Mouse (Mus musculus) stomach, embryonic 15.5 days (tissue): ENCODE measurements around the gene Pcsk4. TPM values are rescaled to one million over a fixed set of nuclear protein-coding genes. Genes with fewer than 3 reads are reported as not detected.

ENCODE experiments used
- ATAC-seq: fragments of 200-750 bp; cut with Nextera tagmentation; 2 replicates; pipeline ENCODE4 v1.8.0; 2017; ENCODE audit warnings: low read depth, moderate number of reproducible peaks, moderate TSS enrichment; ENCODE audit not compliant: insufficient read depth, low FRiP score
- H3K27ac ChIP-seq: fragments of 300-500 bp; sonication (generic); 2 replicates; pipeline ENCODE4 v1.5.1; 2015; ENCODE audit warnings: mild to moderate bottlenecking, inconsistent platforms
- H3K27me3 ChIP-seq: fragments of 300-500 bp; sonication (generic); replicated peaks from 2 replicates; pipeline ENCODE4 v1.6.1; 2015; ENCODE audit warnings: inconsistent platforms
- H3K36me3 ChIP-seq: fragments of 300-500 bp; sonication (generic); 2 replicates; pipeline ENCODE4 v1.6.1; 2015; ENCODE audit warnings: inconsistent platforms
- H3K4me1 ChIP-seq: fragments of 300-500 bp; sonication (generic); 2 replicates; pipeline ENCODE4 v1.6.1; 2015; ENCODE audit warnings: inconsistent platforms
- H3K4me2 ChIP-seq: fragments of 300-500 bp; sonication (generic); 2 replicates; pipeline ENCODE4 v1.6.1; 2015; ENCODE audit warnings: mild to moderate bottlenecking, inconsistent platforms
- H3K4me3 ChIP-seq: fragments of 300-500 bp; sonication (generic); replicated peaks from 2 replicates; pipeline ENCODE4 v1.5.1; 2015; ENCODE audit warnings: inconsistent platforms
- H3K9ac ChIP-seq: fragments of 300-500 bp; sonication (generic); 2 replicates; pipeline ENCODE4 v1.6.1; 2015; ENCODE audit warnings: inconsistent platforms
- H3K9me3 ChIP-seq: fragments of 300-500 bp; sonication (generic); 2 replicates; pipeline ENCODE4 v1.6.1; 2016; ENCODE audit warnings: inconsistent platforms
- WGBS: fragments of 180-500 bp; shearing (Covaris S2); methylation state at CpG from one replicate; pipeline ENCODE4 v1.1.7; 2015; 5-methylcytosine and 5-hydroxymethylcytosine counted together
- microRNA-seq: library from miRNA; unstranded; fragments of <30 nt; microRNA quantifications from one replicate; pipeline ENCODE4, GENCODE M21; 2016
- polyA plus RNA-seq: library from polyadenylated mRNA; unstranded; fragments of >200 nt; fragmentation: Nextera tagmentation; extraction: Ambion mirVana; gene quantifications from 2 replicates; pipeline ENCODE4 v1.2.1, GENCODE M21; 2015

Gene Pcsk4
- polyA plus RNA-seq, 1 experiment from 2014 or later, result 5.4 TPM

DNA sequence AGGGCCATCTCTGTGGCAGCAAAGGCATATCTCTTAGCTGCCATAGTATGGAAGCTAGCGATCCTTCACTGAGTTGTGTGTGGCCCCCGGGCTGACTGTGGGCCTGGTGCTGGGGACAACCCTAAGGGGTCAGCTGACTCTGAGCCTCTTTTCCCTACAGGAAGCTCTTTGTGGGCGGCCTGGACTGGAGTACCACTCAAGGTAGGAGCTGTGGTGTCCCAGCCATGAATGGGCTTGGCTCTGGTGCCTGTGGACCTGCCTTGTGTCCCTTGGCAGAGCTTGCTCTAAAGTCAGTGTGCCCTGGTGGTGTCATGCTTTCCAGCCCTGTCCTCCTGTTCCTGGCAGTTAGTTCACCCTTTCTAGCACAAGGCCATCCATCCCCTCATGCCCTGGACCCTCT is 55.5 kb downstream of the Pcsk4 start:
- H3K4me1 ChIP-seq, result peaks cover 31% of the 10 kb centered on the region
- no peak overlapping the region for H3K9ac ChIP-seq
- peaks cover 30% of the 10 kb centered on the region for H3K36me3 ChIP-seq
- H3K27ac ChIP-seq, result no peak overlapping the region
- H3K27me3 ChIP-seq, result no peaks in the 10 kb centered on the region
- H3K4me3 ChIP-seq, result no peak overlapping the region
- no peaks in the 10 kb centered on the region for H3K9me3 ChIP-seq
- 86% methylated on average over 3 of the region's 3 CpGs for WGBS
- no peak overlapping the region for H3K4me2 ChIP-seq
- no peak for ATAC-seq

DNA sequence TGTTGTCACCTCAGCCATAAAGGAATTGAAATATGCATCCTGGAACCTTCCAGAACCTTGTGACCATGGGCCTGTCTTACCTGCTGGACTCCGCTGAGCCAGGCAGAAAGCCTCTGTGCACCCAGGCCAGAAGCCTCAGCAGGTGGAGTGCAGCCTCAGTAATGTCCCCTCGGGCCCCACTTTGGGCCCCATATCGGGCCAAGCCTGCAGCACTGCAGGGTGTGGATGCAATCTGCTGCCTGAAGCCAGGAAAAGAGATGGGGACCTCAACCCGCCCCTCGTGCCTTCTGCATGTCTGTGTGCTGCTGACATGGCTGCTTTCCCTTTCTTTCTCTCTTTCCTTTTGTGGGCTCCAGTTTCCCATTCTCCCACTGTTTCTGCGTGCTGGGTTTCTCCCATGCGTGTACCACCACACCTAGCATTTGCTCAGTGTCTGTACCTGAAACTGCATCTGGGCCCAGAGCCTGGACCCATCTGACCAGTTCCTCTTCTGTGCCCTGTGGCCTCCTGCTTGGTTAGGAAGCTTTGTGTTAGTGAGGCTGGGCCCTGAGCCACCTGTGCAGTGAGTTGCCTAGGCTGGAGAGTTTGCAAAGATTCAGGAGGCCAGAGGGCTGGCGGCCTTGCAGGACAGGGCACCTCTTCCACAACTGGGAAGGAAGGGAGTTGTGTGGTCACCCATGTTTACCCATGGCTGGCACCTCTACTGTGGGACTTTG is 57.3 kb downstream of the Pcsk4 start:
- Histone ChIP-seq H3K4me1 (peaks cover 47% of the 10 kb centered on the region), H3K9ac (no peak overlapping the region), H3K27ac (peak overlapping the region; percentile 27; the same call in 1 of the 2 replicates), H3K4me2 (no peak overlapping the region), H3K36me3 (peaks cover 17% of the 10 kb centered on the region), H3K27me3 (no peaks in the 10 kb centered on the region), H3K4me3 (no peak overlapping the region), H3K9me3 (no peaks in the 10 kb centered on the region)
- no peak for ATAC-seq
- 89% methylated on average over 8 of the region's 8 CpGs for WGBS

Small RNA genes within 50 kb of the gene (microRNA-seq; reads per million reads assigned to microRNA genes)
- gene Mir6911, result 1.7 reads per million

Other genes starting within 250 kb of the Pcsk4 start
- 14.8 and 15.9 TPM in 2 replicates for gene Sbno2, start 223.9 kb downstream of the Pcsk4 start, polyA plus RNA-seq
- 16.9 and 19.2 TPM in 2 replicates for gene Stk11, start 213.7 kb downstream of the Pcsk4 start, polyA plus RNA-seq
- 544 and 602 TPM in 2 replicates for gene Atp5d, start 190.9 kb downstream of the Pcsk4 start, polyA plus RNA-seq
- 5.1 and 6.7 TPM in 2 replicates for gene Cbarp, start 188.7 kb downstream of the Pcsk4 start, polyA plus RNA-seq
- gene Midn, start 181.2 kb downstream of the Pcsk4 start, polyA plus RNA-seq, result 16.0 and 19.8 TPM in 2 replicates
- gene Cirbp, start 163.5 kb downstream of the Pcsk4 start, polyA plus RNA-seq, result 90.3 and 103 TPM in 2 replicates
- gene 1600002K03Rik, start 156.6 kb downstream of the Pcsk4 start, polyA plus RNA-seq, result 17.5 and 19.7 TPM in 2 replicates
- 15.7 TPM in 2 replicates for gene Efna2, start 150.0 kb downstream of the Pcsk4 start, polyA plus RNA-seq
- 58.6 and 66.5 TPM in 2 replicates for gene Mum1, start 103.1 kb downstream of the Pcsk4 start, polyA plus RNA-seq
- 326 and 364 TPM in 2 replicates for gene Ndufs7, start 80.4 kb downstream of the Pcsk4 start, polyA plus RNA-seq
- gene Gamt, start 68.5 kb downstream of the Pcsk4 start, polyA plus RNA-seq, result 111 and 148 TPM in 2 replicates
- gene Dazap1, start 68.0 kb downstream of the Pcsk4 start, polyA plus RNA-seq, result 62.4 and 66.4 TPM in 2 replicates
- 904 and 948 TPM in 2 replicates for gene Rps15, start 37.0 kb downstream of the Pcsk4 start, polyA plus RNA-seq
- gene Apc2, start 33.5 kb downstream of the Pcsk4 start, polyA plus RNA-seq, result 5.0 and 5.2 TPM in 2 replicates
- gene 2310011J03Rik, start 9.0 kb downstream of the Pcsk4 start, polyA plus RNA-seq, result 40.5 and 46.4 TPM in 2 replicates
- 44.5 and 51.2 TPM in 2 replicates for gene Reep6, start 455 bp upstream of the Pcsk4 start, polyA plus RNA-seq
- gene Adamtsl5, start 18.9 kb upstream of the Pcsk4 start, polyA plus RNA-seq, result 13.7 and 17.0 TPM in 2 replicates
- gene Plk5, start 27.0 kb upstream of the Pcsk4 start, polyA plus RNA-seq, result 0.30 and 0.67 TPM in 2 replicates
- 7.8 and 8.7 TPM in 2 replicates for gene Mex3d, start 58.2 kb upstream of the Pcsk4 start, polyA plus RNA-seq
- gene Mbd3, start 70.1 kb upstream of the Pcsk4 start, polyA plus RNA-seq, result 204 and 216 TPM in 2 replicates
- 724 and 753 TPM in 2 replicates for gene Uqcr11, start 77.3 kb upstream of the Pcsk4 start, polyA plus RNA-seq
- gene Tcf3, start 104.1 kb upstream of the Pcsk4 start, polyA plus RNA-seq, result 88.9 and 100 TPM in 2 replicates
- 0.18 and 0.21 TPM in 2 replicates for gene Onecut3, start 165.3 kb upstream of the Pcsk4 start, polyA plus RNA-seq
- 0.19 and 0.32 TPM in 2 replicates for gene Atp8b3, start 209.6 kb upstream of the Pcsk4 start, polyA plus RNA-seq
- 23.2 and 23.3 TPM in 2 replicates for gene Rexo1, start 232.1 kb upstream of the Pcsk4 start, polyA plus RNA-seq
- 9.3 and 10.3 TPM in 2 replicates for gene Klf16, start 247.8 kb upstream of the Pcsk4 start, polyA plus RNA-seq